Mouse (Mus musculus): ENCODE measurements around the gene Notch3. TPM values are rescaled to one million over a fixed set of nuclear protein-coding genes. Genes with fewer than 3 reads are reported as not detected.
"Not testable (repeated sequence)": the region's sequence is repeated elsewhere in the genome, so short reads cannot be mapped to it uniquely, and the experiment has no call there.

The Notch3 gene
- polyA plus RNA-seq, 1 experiment: 12.0 TPM

DNA sequence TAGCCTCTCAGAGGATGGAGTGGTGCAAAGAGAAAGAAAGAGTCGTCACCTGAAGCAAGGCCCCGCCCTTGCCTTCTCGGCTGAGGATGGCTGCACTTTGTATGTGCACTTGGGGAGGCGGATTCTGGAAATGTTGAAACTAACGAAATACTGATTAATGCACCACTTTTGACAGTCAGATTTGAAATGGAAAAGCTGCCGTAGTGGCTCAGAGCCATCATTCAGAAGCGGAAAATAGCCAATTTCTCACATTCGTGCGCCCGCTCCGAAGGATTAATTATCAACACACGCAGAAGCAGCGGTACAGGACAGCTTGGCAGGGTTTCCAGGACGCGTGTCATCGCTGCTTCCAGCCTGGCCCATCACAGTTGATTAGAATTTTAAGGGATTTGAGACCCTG, 47.5 kb downstream of the Notch3 start:
- no peak for TF ChIP-seq POLR2A (IDR thresholded peaks at IDR 0.05; ENCODE audit: low read depth, low read length)
- TF ChIP-seq CTCF (conservative IDR thresholded peaks at IDR 0.05; ENCODE audit: insufficient read depth, insufficient read length, low read depth, low read length): no peak
- 48% methylated on average over 16 of the region's 16 CpGs for WGBS
- Histone ChIP-seq H3K27ac (ENCODE audit: insufficient read depth, low read depth, low read length) (no peak overlapping the region), H3K27me3 (replicated peaks; ENCODE audit: control insufficient read depth, insufficient read depth, low read length) (no peaks in the 10 kb centered on the region), H3K36me3 (ENCODE audit: control insufficient read depth, insufficient read depth, low read length) (no peaks in the 10 kb centered on the region), H3K4me3 (ENCODE audit: insufficient read depth, low read depth, low read length) (no peak overlapping the region), H3K4me1 (ENCODE audit: control insufficient read depth, insufficient read depth, low read length) (peaks cover 37% of the 10 kb centered on the region)
- peak; percentile 66 for DNase-seq

DNA sequence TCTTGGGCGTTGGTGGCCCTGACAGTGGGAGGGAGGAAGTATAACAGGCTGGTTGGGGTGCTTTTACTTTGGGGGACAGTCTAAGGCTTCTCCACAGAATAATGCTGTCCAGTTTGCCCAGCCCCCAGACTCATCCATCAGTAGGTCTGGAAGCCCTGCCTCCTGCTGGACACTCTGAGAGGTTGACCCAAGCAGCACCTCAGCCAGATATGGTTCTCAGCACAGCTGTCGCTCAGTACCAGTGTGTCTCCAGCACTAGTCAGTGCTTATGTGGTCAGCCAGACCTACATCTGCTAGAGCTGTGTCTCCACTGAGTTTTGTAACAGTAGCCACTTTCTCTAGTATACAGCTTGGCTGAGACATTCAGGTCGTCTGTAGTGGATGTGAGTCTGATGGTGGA, 48.2 kb downstream of the Notch3 start:
- no peak overlapping the region for H3K4me3 ChIP-seq (ENCODE audit: insufficient read depth, low read depth, low read length)
- no peaks in the 10 kb centered on the region for H3K27me3 ChIP-seq (replicated peaks; ENCODE audit: control insufficient read depth, insufficient read depth, low read length)

GRCm38 (mm10) chr17:32117872-32118421, 48.7 kb downstream of the Notch3 start:
- H3K27ac ChIP-seq (ENCODE audit: insufficient read depth, low read depth, low read length); H3K4me3 ChIP-seq (ENCODE audit: insufficient read depth, low read depth, low read length); H3K27me3 ChIP-seq (replicated peaks; ENCODE audit: control insufficient read depth, insufficient read depth, low read length); H3K36me3 ChIP-seq (ENCODE audit: control insufficient read depth, insufficient read depth, low read length); DNase-seq: not testable (repeated sequence)
- WGBS: 6% methylated on average over 13 of the region's 13 CpGs
- H3K4me1 ChIP-seq (ENCODE audit: control insufficient read depth, insufficient read depth, low read length): peaks cover 43% of the 10 kb centered on the region

More for the DNA sequence above, 48.2 kb downstream of the Notch3 start:
- no peak for TF ChIP-seq CTCF (conservative IDR thresholded peaks at IDR 0.05; ENCODE audit: insufficient read depth, insufficient read length, low read depth, low read length)
- no peak for TF ChIP-seq POLR2A (IDR thresholded peaks at IDR 0.05; ENCODE audit: low read depth, low read length)
- Histone ChIP-seq H3K36me3 (ENCODE audit: control insufficient read depth, insufficient read depth, low read length) (no peaks in the 10 kb centered on the region), H3K4me1 (ENCODE audit: control insufficient read depth, insufficient read depth, low read length) (peaks cover 38% of the 10 kb centered on the region), H3K27ac (ENCODE audit: insufficient read depth, low read depth, low read length) (no peak overlapping the region)
- no peak for DNase-seq
- 43% methylated on average over 3 of the region's 3 CpGs for WGBS

- no peak for TF ChIP-seq POLR2A (IDR thresholded peaks at IDR 0.05; ENCODE audit: low read depth, low read length)
- no peak for TF ChIP-seq CTCF (conservative IDR thresholded peaks at IDR 0.05; ENCODE audit: insufficient read depth, insufficient read length, low read depth, low read length)
- Histone ChIP-seq H3K36me3 (ENCODE audit: control insufficient read depth, insufficient read depth, low read length) (no peaks in the 10 kb centered on the region), H3K27me3 (replicated peaks; ENCODE audit: control insufficient read depth, insufficient read depth, low read length) (no peaks in the 10 kb centered on the region), H3K27ac (ENCODE audit: insufficient read depth, low read depth, low read length) (peak overlapping the region; percentile 29; the same call in 1 of the 2 replicates), H3K4me1 (ENCODE audit: control insufficient read depth, insufficient read depth, low read length) (peaks cover 42% of the 10 kb centered on the region), H3K4me3 (ENCODE audit: insufficient read depth, low read depth, low read length) (no peak overlapping the region)
- 23% methylated on average over 5 of the region's 5 CpGs for WGBS
- peak; percentile 76 for DNase-seq
Measured at GRCm38 (mm10) chr17:32117287-32117871, 49.3 kb downstream of the Notch3 start.

- Histone ChIP-seq H3K36me3 (ENCODE audit: control insufficient read depth, insufficient read depth, low read length) (no peaks in the 10 kb centered on the region), H3K27me3 (replicated peaks; ENCODE audit: control insufficient read depth, insufficient read depth, low read length) (no peaks in the 10 kb centered on the region), H3K27ac (ENCODE audit: insufficient read depth, low read depth, low read length) (0 out of 2 replicates have a peak overlapping the region, but pooled peaks have one; percentile 29), H3K4me1 (ENCODE audit: control insufficient read depth, insufficient read depth, low read length) (peaks cover 40% of the 10 kb centered on the region), H3K4me3 (ENCODE audit: insufficient read depth, low read depth, low read length) (no peak overlapping the region)
- TF ChIP-seq CTCF (conservative IDR thresholded peaks at IDR 0.05; ENCODE audit: insufficient read depth, insufficient read length, low read depth, low read length): no peak
- TF ChIP-seq POLR2A (IDR thresholded peaks at IDR 0.05; ENCODE audit: low read depth, low read length): no peak
- WGBS: 75% methylated on average over 6 of the region's 6 CpGs
- DNase-seq: no peak
Measured at GRCm38 (mm10) chr17:32116586-32117286, 49.9 kb downstream of the Notch3 start.

- 63% methylated on average over 5 of the region's 5 CpGs for whole genome bisulfite sequencing
- H3K27me3 ChIP-seq (replicated peaks; ENCODE audit: control insufficient read depth, insufficient read depth, low read length); H3K36me3 ChIP-seq (ENCODE audit: control insufficient read depth, insufficient read depth, low read length): not testable (repeated sequence)
- Histone ChIP-seq H3K27ac (ENCODE audit: insufficient read depth, low read depth, low read length) (peak overlapping the region; percentile 92), H3K4me1 (ENCODE audit: control insufficient read depth, insufficient read depth, low read length) (peaks cover 34% of the 10 kb centered on the region), H3K4me3 (ENCODE audit: insufficient read depth, low read depth, low read length) (peak overlapping the region; percentile 61)
- DNase-seq: peak; percentile 60
Measured at GRCm38 (mm10) chr17:32114486-32114885, 52.2 kb downstream of the Notch3 start.

DNA sequence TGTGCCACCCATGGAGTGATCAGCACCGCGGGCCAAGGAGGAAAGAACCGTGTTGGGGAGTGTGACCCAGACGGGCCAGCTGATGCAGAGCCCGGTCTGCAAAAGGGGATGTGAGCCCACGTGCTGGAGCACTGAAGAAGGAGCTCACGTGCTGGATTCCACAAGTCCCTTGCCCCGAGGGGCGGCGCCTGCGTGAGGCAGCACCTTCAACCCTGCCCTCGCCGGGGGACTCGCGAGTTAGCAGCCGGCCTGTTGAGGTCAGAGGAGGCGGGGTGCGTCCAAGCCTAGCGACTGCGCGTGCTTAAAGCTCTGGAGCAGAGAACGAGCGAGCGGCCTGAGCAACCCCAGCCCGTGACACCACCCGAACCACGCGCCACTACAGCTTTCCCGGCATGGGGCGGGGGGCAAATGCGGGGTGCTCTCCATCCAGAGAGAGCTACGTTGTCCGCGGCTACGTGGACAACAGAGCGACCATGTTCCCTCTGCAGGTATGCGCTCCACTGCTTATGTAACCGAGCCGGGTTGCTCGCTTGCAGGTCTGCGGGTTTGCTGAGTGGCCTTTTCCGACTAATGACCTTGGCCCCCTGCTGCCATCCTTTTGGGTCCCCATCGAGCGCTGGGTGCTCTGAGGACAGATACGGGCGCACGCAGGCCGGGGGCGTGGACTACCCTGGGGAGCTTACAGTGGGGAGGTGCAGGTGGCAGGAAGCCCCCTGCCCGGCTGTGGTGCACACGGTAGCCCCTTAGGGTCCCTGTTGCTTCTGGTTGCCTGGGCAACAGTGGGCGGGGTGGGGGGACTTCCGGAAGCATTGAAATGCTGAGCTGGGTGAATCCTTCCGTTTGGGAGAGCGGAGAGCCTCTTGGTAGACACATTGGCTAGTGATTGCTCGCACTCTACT, 52.9 kb downstream of the Notch3 start:
- DNase-seq: peak; percentile 96
- whole genome bisulfite sequencing: 2% methylated on average over 56 of the region's 56 CpGs
- TF ChIP-seq CTCF (conservative IDR thresholded peaks at IDR 0.05; ENCODE audit: insufficient read depth, insufficient read length, low read depth, low read length): no peak
- no peak for TF ChIP-seq POLR2A (IDR thresholded peaks at IDR 0.05; ENCODE audit: low read depth, low read length)
- Histone ChIP-seq H3K4me1 (ENCODE audit: control insufficient read depth, insufficient read depth, low read length) (peaks cover 34% of the 10 kb centered on the region), H3K27me3 (replicated peaks; ENCODE audit: control insufficient read depth, insufficient read depth, low read length) (no peaks in the 10 kb centered on the region), H3K4me3 (ENCODE audit: insufficient read depth, low read depth, low read length) (peak overlapping the region; percentile 61), H3K36me3 (ENCODE audit: control insufficient read depth, insufficient read depth, low read length) (no peaks in the 10 kb centered on the region), H3K27ac (ENCODE audit: insufficient read depth, low read depth, low read length) (peak overlapping the region; percentile 92)

Data from kidney, adult 2 months (tissue).